Mouse (Mus musculus) hindbrain, embryonic 11.5 days (tissue): ENCODE data around the gene Gng10. TPM values are rescaled to one million over a fixed set of nuclear protein-coding genes. Genes with fewer than 3 reads are reported as not detected.

ENCODE experiments used
- ATAC-seq: fragments of 200-750 bp; cut with Nextera tagmentation; 2 replicates; pipeline ENCODE4 v1.8.0; 2017; ENCODE audit warnings: mild to moderate bottlenecking, moderate TSS enrichment, moderate library complexity; ENCODE audit not compliant: low FRiP score
- DNase-seq: peaks from one replicate; pipeline ENCODE4 v3.0.0-alpha.2; 2015; ENCODE audit warnings: low spot score
- H3K27ac ChIP-seq: fragments of 300-500 bp; sonication (generic); 2 replicates; pipeline ENCODE4 v1.5.1; 2014; ENCODE audit warnings: mild to moderate bottlenecking, low read depth, low read length
- H3K27me3 ChIP-seq: fragments of 300-500 bp; sonication (generic); 2 replicates; pipeline ENCODE4 v1.6.1; 2014; ENCODE audit warnings: mild to moderate bottlenecking, low read length, moderate library complexity, mixed read lengths; ENCODE audit not compliant: control insufficient read depth, insufficient read depth
- H3K36me3 ChIP-seq: fragments of 300-500 bp; sonication (generic); 2 replicates; pipeline ENCODE4 v1.6.1; 2014; ENCODE audit warnings: mild to moderate bottlenecking, low read length, moderate library complexity, mixed read lengths; ENCODE audit not compliant: control insufficient read depth, insufficient read depth
- H3K4me1 ChIP-seq: fragments of 300-500 bp; sonication (generic); replicated peaks from 2 replicates; pipeline ENCODE4 v1.6.1; 2014; ENCODE audit warnings: low read length, mixed read lengths; ENCODE audit not compliant: control insufficient read depth, insufficient read depth
- H3K4me2 ChIP-seq: fragments of 300-500 bp; sonication (generic); replicated peaks from 2 replicates; pipeline ENCODE4 v1.6.1; 2014; ENCODE audit warnings: mild to moderate bottlenecking, low read depth, low read length
- H3K4me3 ChIP-seq: fragments of 300-500 bp; sonication (generic); 2 replicates; pipeline ENCODE4 v1.5.1; 2014; ENCODE audit warnings: low read depth, low read length
- H3K9ac ChIP-seq: fragments of 300-500 bp; sonication (generic); 2 replicates; pipeline ENCODE4 v1.6.1; 2014; ENCODE audit warnings: low read depth, low read length
- H3K9me3 ChIP-seq: fragments of 300-500 bp; sonication (generic); 2 replicates; pipeline ENCODE4 v1.6.1; 2016; ENCODE audit warnings: low read length; ENCODE audit not compliant: control insufficient read depth
- WGBS: fragments of 180-500 bp; shearing (Covaris S2); extraction: QIAGEN DNeasy Blood & Tissue Kit; methylation state at CpG from one replicate; pipeline ENCODE4 v1.1.7; 2014; 5-methylcytosine and 5-hydroxymethylcytosine counted together
- polyA plus RNA-seq: library from polyadenylated mRNA; unstranded; fragments of >200 nt; fragmentation: Nextera tagmentation; extraction: Ambion mirVana; gene quantifications from 2 replicates; pipeline ENCODE4 v1.2.1, GENCODE M21; 2014

Gene Gng10
- 99.2 and 104 TPM in 2 replicates for polyA plus RNA-seq

DNA sequence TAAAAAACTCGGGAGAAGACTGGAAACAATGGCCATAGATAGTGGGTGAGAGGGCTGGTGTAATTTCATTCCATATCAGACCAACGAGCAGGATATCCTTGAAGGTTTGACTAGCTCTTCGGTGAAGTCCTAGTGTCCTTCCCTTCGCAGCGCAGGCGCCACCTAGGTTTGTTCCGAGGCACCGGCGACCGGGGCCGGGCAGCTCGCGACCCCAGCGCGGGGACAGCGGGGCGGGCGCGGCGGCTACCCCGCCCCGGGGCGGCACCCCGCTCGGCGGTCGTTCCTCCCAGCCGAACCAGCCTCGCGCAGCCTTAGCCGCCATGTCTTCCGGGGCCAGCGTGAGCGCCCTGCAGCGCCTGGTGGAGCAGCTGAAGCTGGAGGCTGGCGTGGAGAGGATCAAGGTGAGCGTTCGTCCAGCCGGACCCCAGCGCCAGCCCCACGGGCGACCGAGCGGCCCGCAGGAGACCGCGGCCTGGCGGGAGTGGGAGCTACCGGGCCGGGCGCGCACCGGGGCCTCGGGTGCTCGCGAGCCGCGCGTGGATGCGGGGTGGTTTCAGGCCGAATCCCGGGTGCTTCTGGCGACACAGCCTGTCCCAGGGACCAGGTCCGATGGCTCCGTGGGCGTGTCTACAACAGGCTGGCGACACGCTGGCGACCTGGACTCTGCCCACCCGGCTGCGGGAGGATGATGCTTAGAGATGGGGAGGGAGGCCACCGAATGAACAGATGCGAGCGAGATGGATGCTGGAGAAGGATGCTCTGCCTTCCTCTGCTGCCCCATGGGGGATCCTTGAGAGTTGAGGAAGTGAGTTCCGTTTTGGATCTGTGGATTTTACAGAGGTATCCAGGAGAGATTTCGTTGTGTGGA, at the start of gene Gng10:
TSS of gene Gng10 (plus strand) at position 171 of the 868 bp plus-strand sequence.
- Histone ChIP-seq H3K27ac (peak within 1 kb of the TSS; percentile 81), H3K4me3 (peak within 1 kb of the TSS; percentile 75), H3K4me1 (no peaks in the 10 kb centered on the region; the same call in 1 of the 2 replicates), H3K36me3 (no peaks in the 10 kb centered on the region), H3K4me2 (peak within 1 kb of the TSS; percentile 78), H3K9ac (peak within 1 kb of the TSS; percentile 86), H3K27me3 (no peaks in the 10 kb centered on the region), H3K9me3 (no peaks in the 10 kb centered on the region)
- 18% methylated on average over 70 of the region's 76 CpGs for WGBS
- ATAC-seq (peak; percentile 88), DNase-seq (peak; percentile 74)

DNA sequence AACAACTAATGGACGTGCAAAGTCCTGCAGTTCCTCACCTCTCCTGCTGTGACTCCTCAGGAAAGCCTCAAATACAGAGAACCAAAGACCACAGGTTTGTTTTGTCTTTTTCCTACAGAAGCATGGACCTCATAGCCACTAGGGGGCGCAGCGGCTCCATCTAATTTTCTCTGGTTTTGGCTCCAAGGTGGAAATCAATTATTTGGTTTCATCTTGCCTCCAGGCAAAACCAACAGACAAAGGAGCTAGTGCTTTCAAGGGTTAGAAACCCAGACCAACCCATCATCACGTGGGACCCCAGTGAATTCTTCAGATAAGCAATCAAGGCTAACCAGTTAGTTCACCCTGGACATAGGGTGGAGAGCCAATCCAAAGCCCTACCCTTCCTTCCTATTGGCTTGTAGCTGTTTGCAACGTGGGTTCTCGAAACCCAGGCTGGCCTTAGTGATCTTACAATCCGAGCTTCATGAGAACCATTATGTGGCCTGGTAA, 49.7 kb upstream of the Gng10 start:
- H3K27ac ChIP-seq: no peak overlapping the region
- 25% methylated on average over 7 of the region's 7 CpGs for WGBS
- no peak overlapping the region for H3K9ac ChIP-seq
- H3K4me3 ChIP-seq: no peak overlapping the region
- peak; percentile 39; the same call in 1 of the 2 replicates for ATAC-seq
- no peaks in the 10 kb centered on the region for H3K36me3 ChIP-seq
- H3K4me1 ChIP-seq: no peaks in the 10 kb centered on the region
- H3K27me3 ChIP-seq: no peaks in the 10 kb centered on the region
- H3K4me2 ChIP-seq: no peak overlapping the region
- no peaks in the 10 kb centered on the region for H3K9me3 ChIP-seq
- DNase-seq: peak; percentile 89

DNA sequence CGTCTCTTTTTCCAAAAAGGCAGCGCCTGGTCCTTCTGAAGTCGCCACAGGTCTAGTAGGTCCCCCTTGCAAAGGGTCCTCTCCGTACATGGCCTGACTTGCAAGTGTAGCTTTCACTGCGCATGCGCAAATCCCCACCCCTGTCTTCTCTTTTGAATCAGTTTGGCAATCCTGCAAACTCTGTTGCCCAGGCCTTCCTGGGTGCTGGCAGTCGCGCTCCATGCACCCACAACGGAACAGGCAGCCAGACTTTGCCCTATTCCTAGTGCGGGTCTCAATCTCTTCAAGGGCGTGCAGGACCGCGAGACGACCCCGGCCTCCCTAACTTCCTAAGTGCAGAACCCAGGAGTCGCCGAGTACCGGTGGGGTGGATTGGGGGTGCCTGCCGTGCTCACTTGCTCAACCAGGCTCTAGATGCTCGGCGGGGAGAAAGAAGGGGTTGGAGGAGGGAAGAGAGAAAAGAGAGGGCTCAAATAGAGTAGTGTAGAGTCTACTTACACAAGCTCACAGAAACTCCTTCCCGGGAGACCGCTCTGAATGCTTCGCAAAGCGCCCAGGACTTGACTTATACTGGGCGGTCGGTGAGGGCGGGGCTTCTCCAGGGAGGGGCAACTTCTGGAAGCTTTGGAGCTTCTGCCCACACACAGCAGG, 48.2 kb upstream of the Gng10 start, which contains the start of gene Ptgr1:
TSS of gene Ptgr1 (minus strand) at position 580 of the 651 bp plus-strand sequence.
- H3K36me3 ChIP-seq: no peaks in the 10 kb centered on the region
- ATAC-seq (peak; percentile 67), DNase-seq (peak; percentile 87)
- no peaks in the 10 kb centered on the region for H3K27me3 ChIP-seq
- 3% methylated on average over 28 of the region's 28 CpGs for WGBS
- no peaks in the 10 kb centered on the region for H3K9me3 ChIP-seq
- peak within 1 kb of the TSS; percentile 85 for H3K4me2 ChIP-seq
- no peak within 1 kb of the TSS for H3K27ac ChIP-seq
- peak within 1 kb of the TSS; percentile 55 for H3K4me3 ChIP-seq
- H3K9ac ChIP-seq: peak within 1 kb of the TSS; percentile 66
- H3K4me1 ChIP-seq: no peaks in the 10 kb centered on the region

DNA sequence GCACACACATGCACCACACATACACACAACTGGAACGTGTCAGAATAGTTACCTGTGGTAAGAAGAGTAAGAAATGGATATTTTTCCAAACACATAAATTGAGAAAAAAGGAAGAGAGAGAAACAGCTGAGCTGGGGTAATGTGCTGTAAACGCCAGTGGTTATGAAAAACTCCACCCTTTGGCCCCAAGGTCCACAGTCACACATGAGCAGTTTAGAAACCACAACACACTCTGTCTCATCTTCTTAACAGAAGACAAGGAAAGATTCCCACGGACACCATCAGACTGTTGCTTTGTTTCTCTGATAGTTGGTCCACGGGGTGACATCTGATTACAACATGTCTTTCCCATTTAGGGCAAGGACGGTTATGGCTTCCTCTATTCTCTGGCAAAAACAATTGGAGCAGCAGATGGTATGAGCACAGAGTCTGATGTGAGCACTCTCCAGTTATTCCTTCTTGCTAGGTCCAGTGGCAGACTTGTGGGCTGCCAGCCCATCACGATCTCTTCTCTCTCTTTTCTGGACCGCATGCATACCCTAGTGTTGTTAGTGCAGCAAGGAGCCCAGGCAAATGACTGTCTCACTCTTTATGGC, 45.5 kb upstream of the Gng10 start:
- H3K9me3 ChIP-seq: no peaks in the 10 kb centered on the region
- H3K9ac ChIP-seq: no peak overlapping the region
- H3K4me1 ChIP-seq: no peaks in the 10 kb centered on the region
- H3K27ac ChIP-seq: no peak overlapping the region
- no peak overlapping the region for H3K4me2 ChIP-seq
- DNase-seq (no peak), ATAC-seq (no peak)
- WGBS: 81% methylated on average over 7 of the region's 7 CpGs
- H3K36me3 ChIP-seq: no peaks in the 10 kb centered on the region
- H3K27me3 ChIP-seq: no peaks in the 10 kb centered on the region
- H3K4me3 ChIP-seq: no peak overlapping the region

DNA sequence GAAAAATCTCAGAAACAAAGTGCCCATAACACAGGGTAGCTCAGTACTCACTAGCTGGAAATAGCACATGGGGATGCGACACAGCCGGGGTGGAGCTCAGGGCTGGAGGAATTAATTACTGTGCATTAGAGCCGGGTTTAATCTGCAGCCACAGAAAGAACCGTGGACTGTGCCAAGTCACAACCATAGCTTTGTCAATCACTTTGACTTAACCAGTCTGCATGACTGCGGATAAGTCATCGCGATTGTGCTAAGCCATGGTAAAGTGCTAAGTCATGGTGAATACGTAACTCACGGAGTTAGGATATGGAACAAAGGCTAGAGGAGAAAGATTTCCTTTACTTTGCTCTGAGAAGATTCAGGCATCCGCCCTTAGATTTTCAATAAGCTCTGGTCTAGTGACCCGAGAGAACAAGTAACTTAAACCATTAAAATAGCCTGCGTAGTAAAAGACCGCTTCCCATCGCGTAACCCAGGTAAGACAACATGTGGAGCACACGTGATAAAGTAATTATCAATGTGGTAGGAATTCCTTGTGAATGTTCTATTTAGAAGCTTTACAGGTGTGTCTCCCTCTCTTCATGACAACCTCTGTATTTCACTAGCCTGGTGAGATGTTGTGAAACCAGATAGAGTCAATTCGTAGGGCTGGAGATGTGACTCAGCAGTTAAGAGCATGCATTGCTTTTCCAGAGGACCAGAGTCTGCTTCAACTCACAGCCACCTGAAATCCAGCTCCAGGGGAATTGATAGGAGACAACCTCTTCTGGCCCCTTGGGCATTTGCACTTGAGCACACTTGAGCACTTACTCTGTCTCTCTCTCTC, 44.1 kb upstream of the Gng10 start:
- Histone ChIP-seq H3K4me3 (no peak overlapping the region), H3K9ac (no peak overlapping the region), H3K27ac (no peak overlapping the region), H3K27me3 (no peaks in the 10 kb centered on the region), H3K9me3 (no peaks in the 10 kb centered on the region), H3K36me3 (no peaks in the 10 kb centered on the region), H3K4me1 (no peaks in the 10 kb centered on the region), H3K4me2 (no peak overlapping the region)
- ATAC-seq (no peak), DNase-seq (no peak)
- WGBS: 89% methylated on average over 17 of the region's 17 CpGs

DNA sequence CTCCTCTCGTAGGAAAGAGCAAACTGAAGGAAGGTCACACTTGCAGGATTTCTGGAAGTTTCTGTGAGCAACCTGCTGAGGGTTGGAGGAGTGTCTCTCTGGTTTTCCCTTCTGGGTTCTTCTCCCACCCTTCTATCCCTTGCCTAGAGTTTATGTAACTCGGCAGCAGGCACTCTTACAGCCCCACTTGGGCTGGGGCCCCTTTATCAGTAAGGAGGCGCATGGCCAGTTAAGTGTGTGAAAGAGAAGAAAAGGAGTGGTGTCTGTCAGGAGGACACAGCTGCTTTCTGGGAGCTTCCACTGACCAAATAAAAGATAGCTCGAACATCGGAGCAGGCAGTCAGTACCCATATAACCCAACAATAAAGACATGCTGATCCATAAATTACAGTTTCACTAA, 42.7 kb upstream of the Gng10 start:
- no peak for DNase-seq
- H3K27ac ChIP-seq: no peak overlapping the region
- H3K9ac ChIP-seq: no peak overlapping the region
- WGBS: 91% methylated on average over 5 of the region's 5 CpGs
- H3K4me2 ChIP-seq: no peak overlapping the region
- no peaks in the 10 kb centered on the region for H3K27me3 ChIP-seq
- ATAC-seq: no peak
- no peaks in the 10 kb centered on the region for H3K4me1 ChIP-seq
- H3K36me3 ChIP-seq: no peaks in the 10 kb centered on the region
- no peaks in the 10 kb centered on the region for H3K9me3 ChIP-seq
- no peak overlapping the region for H3K4me3 ChIP-seq

DNA sequence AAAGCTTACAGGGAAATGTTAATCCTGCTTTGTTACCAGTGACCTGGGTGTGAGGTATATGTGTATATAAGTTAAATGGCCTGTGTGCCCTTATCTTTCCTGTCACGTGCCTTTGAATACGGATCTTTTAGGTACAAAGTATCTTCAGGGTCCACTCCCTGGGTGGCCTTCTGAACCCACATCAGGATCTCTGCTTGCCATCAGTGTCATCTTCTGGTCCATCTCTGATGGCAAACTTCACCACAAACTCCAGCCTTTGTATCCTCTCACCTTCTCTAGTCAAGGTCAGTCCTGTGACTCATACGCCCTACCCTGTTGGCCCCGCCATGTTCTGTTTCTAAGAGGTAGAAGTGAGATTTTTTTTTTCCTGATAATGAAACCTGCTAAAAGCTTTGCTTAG, 40.1 kb upstream of the Gng10 start, which contains the start of gene Dnajc25:
TSS of gene Dnajc25 (plus strand) at position 301 of the 400 bp plus-strand sequence.
- no peak within 1 kb of the TSS for H3K9ac ChIP-seq
- no peaks in the 10 kb centered on the region for H3K4me1 ChIP-seq
- no peak within 1 kb of the TSS for H3K4me2 ChIP-seq
- DNase-seq (no peak), ATAC-seq (no peak)
- H3K36me3 ChIP-seq: no peaks in the 10 kb centered on the region
- H3K27me3 ChIP-seq: no peaks in the 10 kb centered on the region
- no peaks in the 10 kb centered on the region for H3K9me3 ChIP-seq
- H3K27ac ChIP-seq: no peak within 1 kb of the TSS
- no peak within 1 kb of the TSS for H3K4me3 ChIP-seq
- WGBS: 91% methylated on average over 4 of the region's 4 CpGs

DNA sequence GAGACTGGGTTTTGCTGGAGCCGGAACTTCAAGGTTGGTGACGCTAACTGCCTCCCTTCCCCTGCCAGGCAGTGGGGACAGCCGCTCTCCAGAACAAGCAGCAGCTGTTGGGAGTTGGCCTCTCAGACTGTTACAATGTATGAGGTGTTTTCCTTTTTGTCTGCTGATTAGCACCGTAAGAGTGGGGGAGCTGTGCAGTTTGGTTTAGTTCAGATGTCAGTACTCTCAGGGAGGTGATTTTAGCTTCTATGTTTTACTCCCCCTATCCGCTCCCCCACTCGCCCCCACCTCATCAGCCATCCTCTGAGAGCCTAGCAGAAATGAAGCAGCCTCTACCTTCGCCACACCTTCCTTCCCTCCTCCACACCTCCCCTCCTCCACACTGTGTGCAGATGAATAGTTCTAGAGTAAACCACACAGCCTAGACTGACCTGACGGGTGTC, 39.6 kb upstream of the Gng10 start:
- no peaks in the 10 kb centered on the region for H3K27me3 ChIP-seq
- WGBS: 74% methylated on average over 8 of the region's 8 CpGs
- no peaks in the 10 kb centered on the region for H3K4me1 ChIP-seq
- ATAC-seq (no peak), DNase-seq (no peak)
- H3K27ac ChIP-seq: no peak overlapping the region
- H3K4me2 ChIP-seq: no peak overlapping the region
- H3K9ac ChIP-seq: no peak overlapping the region
- no peaks in the 10 kb centered on the region for H3K36me3 ChIP-seq
- no peaks in the 10 kb centered on the region for H3K9me3 ChIP-seq
- no peak overlapping the region for H3K4me3 ChIP-seq
